Mouse (Mus musculus) splenic B cell, adult 2 months (primary cell): ENCODE measurements around the gene Lig1.

ENCODE experiments used
- DNase-seq: peaks from one replicate; pipeline ENCODE4 v3.0.0-alpha.2; 2011; ENCODE audit warnings: low read depth, low spot score
- H3K27me3 ChIP-seq: 2 replicates; pipeline ENCODE4 v1.6.1; 2012; ENCODE audit warnings: mild to moderate bottlenecking, low read length, moderate library complexity, mixed read lengths; ENCODE audit not compliant: control insufficient read depth, poor library complexity, insufficient read depth, severe bottlenecking
- H3K36me3 ChIP-seq: 2 replicates; pipeline ENCODE4 v1.6.1; 2012; ENCODE audit warnings: mild to moderate bottlenecking, low read length, moderate library complexity, mixed read lengths; ENCODE audit not compliant: control insufficient read depth, poor library complexity, insufficient read depth, severe bottlenecking

Lig1 gene

GRCm38 (mm10) chr7:13293878-13294855 is 17.1 kb downstream of the Lig1 start:
- DNase-seq = no peak
- Histone ChIP-seq H3K36me3 (no peaks in the 10 kb centered on the region; the same call in 1 of the 2 replicates), H3K27me3 (no peaks in the 10 kb centered on the region)

GRCm38 (mm10) chr7:13295256-13295655 is 18.2 kb downstream of the Lig1 start:
- H3K36me3 ChIP-seq = no peaks in the 10 kb centered on the region; the same call in 1 of the 2 replicates
- H3K27me3 ChIP-seq = no peaks in the 10 kb centered on the region
- no peak for DNase-seq

GRCm38 (mm10) chr7:13297636-13298035 is 20.6 kb downstream of the Lig1 start:
- DNase-seq = no peak
- no peaks in the 10 kb centered on the region; the same call in 1 of the 2 replicates for H3K36me3 ChIP-seq

GRCm38 (mm10) chr7:13298821-13299220 is 21.7 kb downstream of the Lig1 start:
- Histone ChIP-seq H3K27me3 (no peaks in the 10 kb centered on the region), H3K36me3 (no peaks in the 10 kb centered on the region)
- DNase-seq = no peak

More at GRCm38 (mm10) chr7:13297636-13298035, 20.6 kb downstream of the Lig1 start:
- H3K27me3 ChIP-seq = no peaks in the 10 kb centered on the region

- no peak for DNase-seq
- Histone ChIP-seq H3K27me3 (no peaks in the 10 kb centered on the region), H3K36me3 (no peaks in the 10 kb centered on the region; the same call in 1 of the 2 replicates)
Observed at GRCm38 (mm10) chr7:13301643-13302042, 24.6 kb downstream of the Lig1 start.

GRCm38 (mm10) chr7:13302780-13303179 is 25.7 kb downstream of the Lig1 start:
- peak; percentile 60 for DNase-seq
- Histone ChIP-seq H3K27me3 (no peaks in the 10 kb centered on the region), H3K36me3 (no peaks in the 10 kb centered on the region; the same call in 1 of the 2 replicates)

- no peak for DNase-seq
- H3K27me3 ChIP-seq = no peaks in the 10 kb centered on the region
- no peaks in the 10 kb centered on the region; the same call in 1 of the 2 replicates for H3K36me3 ChIP-seq
Observed at GRCm38 (mm10) chr7:13303372-13303771, 26.3 kb downstream of the Lig1 start.

- DNase-seq = no peak
- no peaks in the 10 kb centered on the region; the same call in 1 of the 2 replicates for H3K36me3 ChIP-seq
- H3K27me3 ChIP-seq = no peaks in the 10 kb centered on the region
Observed at GRCm38 (mm10) chr7:13309407-13309806, 32.3 kb downstream of the Lig1 start.

GRCm38 (mm10) chr7:13310493-13311199 is 33.6 kb downstream of the Lig1 start:
- DNase-seq = no peak
- Histone ChIP-seq H3K36me3 (no peaks in the 10 kb centered on the region; the same call in 1 of the 2 replicates), H3K27me3 (no peaks in the 10 kb centered on the region)

- no peaks in the 10 kb centered on the region for H3K27me3 ChIP-seq
- no peak for DNase-seq
- H3K36me3 ChIP-seq = no peaks in the 10 kb centered on the region
Observed at GRCm38 (mm10) chr7:13311401-13311800, 34.3 kb downstream of the Lig1 start.

GRCm38 (mm10) chr7:13314095-13314597 is 37.1 kb downstream of the Lig1 start:
- Histone ChIP-seq H3K36me3 (no peaks in the 10 kb centered on the region), H3K27me3 (no peaks in the 10 kb centered on the region)
- DNase-seq = no peak

- DNase-seq = no peak
- Histone ChIP-seq H3K27me3 (no peaks in the 10 kb centered on the region), H3K36me3 (no peaks in the 10 kb centered on the region)
Observed at GRCm38 (mm10) chr7:13321424-13321823, 44.3 kb downstream of the Lig1 start.

GRCm38 (mm10) chr7:13324316-13324715 is 47.2 kb downstream of the Lig1 start, which contains the start of gene Pla2g4c:
TSS of gene Pla2g4c (plus strand) at chr7:13324655.
- H3K36me3 ChIP-seq = no peaks in the 10 kb centered on the region
- DNase-seq = no peak
- H3K27me3 ChIP-seq = no peaks in the 10 kb centered on the region

GRCm38 (mm10) chr7:13330575-13330974 is 53.5 kb downstream of the Lig1 start:
- Histone ChIP-seq H3K36me3 (no peaks in the 10 kb centered on the region), H3K27me3 (no peaks in the 10 kb centered on the region)
- no peak for DNase-seq

GRCm38 (mm10) chr7:13355943-13356342 is 78.9 kb downstream of the Lig1 start:
- H3K27me3 ChIP-seq = no peaks in the 10 kb centered on the region
- no peak for DNase-seq
- H3K36me3 ChIP-seq = no peaks in the 10 kb centered on the region
